Mouse (Mus musculus): ENCODE data around the gene Exo5.

The Exo5 gene

GRCm38 (mm10) chr4:120875961-120876360 lies 48.9 kb downstream of the Exo5 start:
- in situ Hi-C loops (cut with MboI): loop anchor here (25.0 kb wide), 1 partner anchor 289 kb away; the partner anchor contains the start of gene Gm8439
